Mouse (Mus musculus) cerebellum, postnatal 36 days (tissue): ENCODE measurements around the gene Col5a1.

Experiments used
- DNase-seq, 2 experiments: peaks; one replicate each; pipeline ENCODE4 v3.0.0; 2021 to 2022; ENCODE audit warnings: mixed read lengths in 2 of 2

Gene Col5a1

GRCm38 (mm10) chr2:28038391-28039096, 152.3 kb downstream of the Col5a1 start:
- peak; percentile 60 to 69 for DNase-seq

GRCm38 (mm10) chr2:28039647-28040325, 153.6 kb downstream of the Col5a1 start:
- no peak for DNase-seq

- DNase-seq = no peak
Measured at GRCm38 (mm10) chr2:28040466-28040865, 154.2 kb downstream of the Col5a1 start.

- DNase-seq = no peak
Measured at GRCm38 (mm10) chr2:28044920-28045598, 158.8 kb downstream of the Col5a1 start.

GRCm38 (mm10) chr2:28046311-28046710, 160.1 kb downstream of the Col5a1 start:
- no peak for DNase-seq

GRCm38 (mm10) chr2:28047092-28047491, 160.9 kb downstream of the Col5a1 start:
- no peak for DNase-seq

- DNase-seq = no peak
Measured at GRCm38 (mm10) chr2:28059922-28060321, 173.7 kb downstream of the Col5a1 start.

- no peak for DNase-seq
Measured at GRCm38 (mm10) chr2:28063711-28064338, 177.6 kb downstream of the Col5a1 start.

- no peak for DNase-seq
Measured at GRCm38 (mm10) chr2:28064339-28065080, 178.3 kb downstream of the Col5a1 start.

- DNase-seq = no peak
Measured at GRCm38 (mm10) chr2:28065081-28065651, 178.9 kb downstream of the Col5a1 start.

- no peak for DNase-seq
Measured at GRCm38 (mm10) chr2:28066686-28067085, 180.5 kb downstream of the Col5a1 start.

GRCm38 (mm10) chr2:28067175-28067574, 180.9 kb downstream of the Col5a1 start:
- DNase-seq = peak in 1 of 2 experiments; percentile 43

- peak in 1 of 2 experiments; percentile 19 for DNase-seq
Measured at GRCm38 (mm10) chr2:28067821-28068536, 181.8 kb downstream of the Col5a1 start.

GRCm38 (mm10) chr2:28068537-28068878, 182.3 kb downstream of the Col5a1 start:
- peak in 1 of 2 experiments; percentile 20 for DNase-seq

- DNase-seq = no peak
Measured at GRCm38 (mm10) chr2:28075616-28076187, 189.5 kb downstream of the Col5a1 start.

- DNase-seq = no peak
Measured at GRCm38 (mm10) chr2:28084768-28085167, 198.5 kb downstream of the Col5a1 start, which contains the start of gene Fcnb. Gene Fcnb, minus strand, starts transcription at chr2:28084885.

- no peak for DNase-seq
Measured at GRCm38 (mm10) chr2:28086112-28086511, 199.9 kb downstream of the Col5a1 start.

- no peak for DNase-seq
Measured at GRCm38 (mm10) chr2:28089095-28089494, 202.9 kb downstream of the Col5a1 start.
